Mouse (Mus musculus) lung, postnatal 0 days (tissue): ENCODE results near the gene Hivep2. TPM values are rescaled to one million over a fixed set of nuclear protein-coding genes. Genes with fewer than 3 reads are reported as not detected.

Experiments used
- ATAC-seq: fragments of 200-750 bp; cut with Nextera tagmentation; 2 replicates; pipeline ENCODE4 v1.8.0; 2017; ENCODE audit warnings: moderate library complexity
- DNase-seq: peaks from one replicate; pipeline ENCODE4 v3.0.0-alpha.2; 2016; ENCODE audit warnings: low spot score
- H3K27ac ChIP-seq: fragments of 300-500 bp; sonication (generic); 2 replicates; pipeline ENCODE4 v1.5.1; 2014; ENCODE audit warnings: antibody characterized with exemption, mild to moderate bottlenecking, low read length, mixed read lengths
- H3K27me3 ChIP-seq: fragments of 300-500 bp; sonication (generic); replicated peaks from 2 replicates; pipeline ENCODE4 v1.6.1; 2014; ENCODE audit warnings: low read length, mixed read lengths; ENCODE audit not compliant: insufficient read depth
- H3K36me3 ChIP-seq: fragments of 300-500 bp; sonication (generic); 2 replicates; pipeline ENCODE4 v1.6.1; 2014; ENCODE audit warnings: low read length, mixed read lengths; ENCODE audit not compliant: insufficient read depth
- H3K4me1 ChIP-seq: fragments of 300-500 bp; sonication (generic); 2 replicates; pipeline ENCODE4 v1.6.1; 2014; ENCODE audit warnings: antibody characterized with exemption, low read depth, low read length, mixed read lengths; ENCODE audit not compliant: insufficient read depth
- H3K4me2 ChIP-seq: fragments of 300-500 bp; sonication (generic); replicated peaks from 2 replicates; pipeline ENCODE4 v1.6.1; 2014; ENCODE audit warnings: low read depth, mild to moderate bottlenecking, low read length, moderate library complexity, mixed read lengths
- H3K4me3 ChIP-seq: fragments of 300-500 bp; sonication (generic); 2 replicates; pipeline ENCODE4 v1.5.1; 2014; ENCODE audit warnings: low read depth, low read length
- H3K9ac ChIP-seq: fragments of 300-500 bp; sonication (generic); replicated peaks from 2 replicates; pipeline ENCODE4 v1.6.1; 2014; ENCODE audit warnings: low read depth, mild to moderate bottlenecking
- H3K9me3 ChIP-seq: fragments of 300-500 bp; sonication (generic); 2 replicates; pipeline ENCODE4 v1.6.1; 2016; ENCODE audit warnings: low read length, mixed read lengths
- CTCF ChIP-seq: IDR thresholded peaks from 2 replicates; pipeline ENCODE4 v1.5.1; 2016; ENCODE audit warnings: antibody characterized with exemption, mild to moderate bottlenecking
- EP300 ChIP-seq: IDR thresholded peaks from 2 replicates; pipeline ENCODE4 v1.6.1; 2016; ENCODE audit warnings: antibody characterized with exemption, mild to moderate bottlenecking, control low read depth
- WGBS: fragments of 180-500 bp; shearing (Covaris S2); extraction: QIAGEN DNeasy Blood & Tissue Kit; methylation state at CpG from one replicate; pipeline ENCODE4 v1.1.7; 2014; 5-methylcytosine and 5-hydroxymethylcytosine counted together
- polyA plus RNA-seq: library from polyadenylated mRNA; unstranded; fragments of >200 nt; fragmentation: Nextera tagmentation; extraction: Ambion mirVana; gene quantifications from 2 replicates; pipeline ENCODE4 v1.2.1, GENCODE M21; 2015

The Hivep2 gene
- polyA plus RNA-seq, 1 experiment from 2014 or later = 4.5 TPM

GRCm38 (mm10) chr10:14057841-14058605, 92.1 kb downstream of the Hivep2 start:
- Histone ChIP-seq H3K9me3 (no peaks in the 10 kb centered on the region), H3K36me3 (no peaks in the 10 kb centered on the region), H3K4me2 (no peak overlapping the region), H3K4me1 (peaks cover 14% of the 10 kb centered on the region; the same call in 1 of the 2 replicates), H3K27me3 (no peaks in the 10 kb centered on the region), H3K4me3 (no peak overlapping the region), H3K9ac (no peak overlapping the region), H3K27ac (no peak overlapping the region)
- no peak for TF ChIP-seq EP300
- TF ChIP-seq CTCF = no peak
- ATAC-seq (no peak), DNase-seq (no peak)
- 86% methylated on average over 11 of the region's 11 CpGs for WGBS

GRCm38 (mm10) chr10:14058742-14059141, 92.9 kb downstream of the Hivep2 start:
- DNase-seq (no peak), ATAC-seq (no peak)
- TF ChIP-seq CTCF (no peak), EP300 (no peak)
- Histone ChIP-seq H3K9me3 (no peaks in the 10 kb centered on the region), H3K9ac (no peak overlapping the region), H3K27ac (no peak overlapping the region), H3K4me1 (peaks cover 14% of the 10 kb centered on the region; the same call in 1 of the 2 replicates), H3K27me3 (no peaks in the 10 kb centered on the region), H3K36me3 (no peaks in the 10 kb centered on the region), H3K4me2 (no peak overlapping the region), H3K4me3 (no peak overlapping the region)
- 73% methylated on average over 2 of the region's 2 CpGs for WGBS

GRCm38 (mm10) chr10:14059581-14059980, 93.7 kb downstream of the Hivep2 start:
- no peak for DNase-seq
- Histone ChIP-seq H3K27ac (no peak overlapping the region), H3K27me3 (no peaks in the 10 kb centered on the region), H3K36me3 (no peaks in the 10 kb centered on the region), H3K4me1 (peaks cover 14% of the 10 kb centered on the region; the same call in 1 of the 2 replicates), H3K9me3 (no peaks in the 10 kb centered on the region), H3K4me3 (no peak overlapping the region), H3K4me2 (no peak overlapping the region), H3K9ac (no peak overlapping the region)
- no peak for TF ChIP-seq EP300
- no peak for TF ChIP-seq CTCF
- ATAC-seq = no peak
- 92% methylated on average over 2 of the region's 2 CpGs for WGBS

- H3K27ac ChIP-seq = no peak overlapping the region
- H3K4me1 ChIP-seq = peaks cover 9% of the 10 kb centered on the region; the same call in 1 of the 2 replicates
- WGBS = 70% methylated on average over 2 of the region's 2 CpGs
- no peak overlapping the region for H3K4me3 ChIP-seq
- DNase-seq (no peak), ATAC-seq (no peak)
- no peaks in the 10 kb centered on the region for H3K27me3 ChIP-seq
- H3K36me3 ChIP-seq = no peaks in the 10 kb centered on the region
- no peaks in the 10 kb centered on the region for H3K9me3 ChIP-seq
- no peak overlapping the region for H3K4me2 ChIP-seq
- no peak overlapping the region for H3K9ac ChIP-seq
- no peak for TF ChIP-seq CTCF
- no peak for TF ChIP-seq EP300
Observed at GRCm38 (mm10) chr10:14060302-14060701, 94.4 kb downstream of the Hivep2 start.

GRCm38 (mm10) chr10:14063226-14063625, 97.4 kb downstream of the Hivep2 start:
- H3K9ac ChIP-seq = no peak overlapping the region
- TF ChIP-seq EP300 = no peak
- TF ChIP-seq CTCF = no peak
- H3K9me3 ChIP-seq = no peaks in the 10 kb centered on the region
- no peak for DNase-seq
- H3K27ac ChIP-seq = no peak overlapping the region
- no peak for ATAC-seq
- H3K36me3 ChIP-seq = no peaks in the 10 kb centered on the region
- H3K4me1 ChIP-seq = no peaks in the 10 kb centered on the region; the same call in 1 of the 2 replicates
- no peaks in the 10 kb centered on the region for H3K27me3 ChIP-seq
- WGBS = 89% methylated on average over 4 of the region's 4 CpGs
- no peak overlapping the region for H3K4me3 ChIP-seq
- H3K4me2 ChIP-seq = no peak overlapping the region

GRCm38 (mm10) chr10:14064759-14065395, 99.0 kb downstream of the Hivep2 start:
- 52% methylated on average over 15 of the region's 15 CpGs for WGBS
- no peak for DNase-seq
- Histone ChIP-seq H3K4me2 (no peak overlapping the region), H3K27me3 (no peaks in the 10 kb centered on the region), H3K9ac (no peak overlapping the region), H3K27ac (no peak overlapping the region), H3K9me3 (no peaks in the 10 kb centered on the region), H3K4me1 (no peaks in the 10 kb centered on the region; the same call in 1 of the 2 replicates), H3K36me3 (no peaks in the 10 kb centered on the region), H3K4me3 (no peak overlapping the region)
- no peak for ATAC-seq
- TF ChIP-seq CTCF = no peak
- TF ChIP-seq EP300 = no peak
